In genomic region chr5:150519551-150519950, GRCm38 (mm10) we compare ENCODE assay signal across 11 mouse cellular contexts. TPM values are rescaled to one million over a fixed set of nuclear protein-coding genes. Genes with fewer than 3 reads are reported as not detected.
DNase-seq lines count a peak whose midpoint lies in the region; ATAC-seq and TF ChIP-seq lines count a peak whose summit lies in the region.
"Had no signal": no experiment of that assay in that cellular context is flagged by ENCODE, and none has a peak within 500 bp of the region (broad histone marks: within the 10 kb centered on the region; RNA-seq: fewer than 3 reads in every experiment).

No protein-coding gene starts in this region.

- no peak for DNase-seq in gastrocnemius, adult 2 months
- no peak for DNase-seq in gastrocnemius, postnatal 4 days (ENCODE audit: low spot score in 2 of 2)
- no peak for DNase-seq in midbrain, postnatal 0 days (ENCODE audit: low spot score)
- peak; percentile 43 for DNase-seq in c-Kit-positive CD71-negative TER-119-negative erythroid progenitor cells, embryonic 14.5 days (ENCODE audit: low read depth)
- peak; percentile 34 for DNase-seq in retina, postnatal 1 day
- no peak for DNase-seq in right cerebral cortex, postnatal 14 days
- no peak for DNase-seq in ovary, postnatal 10 days (ENCODE audit: low spot score)
- DNase-seq: cerebellum, postnatal 25 days had no signal

- no peak for ATAC-seq in midbrain, postnatal 0 days (ENCODE audit: low FRiP score)
- ATAC-seq in midbrain, embryonic 15.5 days (replicated peaks) = no peak

- H3K36me3 ChIP-seq in midbrain, postnatal 0 days (ENCODE audit: insufficient read depth, low read length) = no peaks in the 10 kb centered on the region
- no peaks in the 10 kb centered on the region for H3K36me3 ChIP-seq in midbrain, embryonic 15.5 days (replicated peaks)

- no peak overlapping the region for H3K4me3 ChIP-seq in gastrocnemius, adult 2 months
- H3K4me3 ChIP-seq in midbrain, postnatal 0 days (ENCODE audit: low read depth, low read length) = no peak overlapping the region
- H3K4me3 ChIP-seq in midbrain, embryonic 15.5 days = no peak overlapping the region

- intact Hi-C loops in gastrocnemius, adult 2 months (cut with DNase I) = no loop called here

- no peak overlapping the region for H3K27ac ChIP-seq in gastrocnemius, adult 2 months
- no peak overlapping the region for H3K27ac ChIP-seq in midbrain, postnatal 0 days (ENCODE audit: low read depth, low read length)
- H3K27ac ChIP-seq in midbrain, embryonic 15.5 days = no peak overlapping the region

- 91% methylated on average over 1 of the region's 1 CpGs for WGBS in midbrain, postnatal 0 days
- WGBS in midbrain, embryonic 15.5 days = 82% methylated on average over 1 of the region's 1 CpGs

- TF ChIP-seq CTCF in gastrocnemius, adult 2 months (IDR thresholded peaks at IDR 0.05) = peak; percentile 57
- peak; percentile 51 for TF ChIP-seq CTCF in midbrain, postnatal 0 days (IDR thresholded peaks at IDR 0.05)

- H3K4me2 ChIP-seq in midbrain, postnatal 0 days (ENCODE audit: low read depth, low read length, poor library complexity, severe bottlenecking) = no peak overlapping the region
- H3K4me2 ChIP-seq in midbrain, embryonic 15.5 days = no peak overlapping the region

- H3K9me3 ChIP-seq in midbrain, postnatal 0 days (ENCODE audit: low read length) = no peaks in the 10 kb centered on the region
- no peaks in the 10 kb centered on the region for H3K9me3 ChIP-seq in midbrain, embryonic 15.5 days

- H3K27me3 ChIP-seq in midbrain, postnatal 0 days (ENCODE audit: insufficient read depth, low read length) = no peaks in the 10 kb centered on the region
- H3K27me3 ChIP-seq in midbrain, embryonic 15.5 days (replicated peaks) = no peaks in the 10 kb centered on the region

- H3K9ac ChIP-seq in midbrain, postnatal 0 days (replicated peaks; ENCODE audit: low read length, poor library complexity, severe bottlenecking) = no peak overlapping the region
- H3K9ac ChIP-seq in midbrain, embryonic 15.5 days = no peak overlapping the region

- no peaks in the 10 kb centered on the region for H3K4me1 ChIP-seq in midbrain, postnatal 0 days (ENCODE audit: insufficient read depth, low read length)
- H3K4me1 ChIP-seq in midbrain, embryonic 15.5 days = peaks cover 11% of the 10 kb centered on the region

RNA-seq across cellular contexts. Expression of gene Zar1l, which starts 1.6 kb away (rescaled TPM):
- total RNA-seq in gastrocnemius, adult 2 months (2021) = not detected
- total RNA-seq in gastrocnemius, postnatal 4 days (2021) = not detected
- total RNA-seq in midbrain, postnatal 0 days (2014; rRNA removed) = not detected in 2 replicates
- not detected in 2 replicates for polyA plus RNA-seq in midbrain, postnatal 0 days (2015; fragmentation: Nextera tagmentation; extraction: Ambion mirVana)
- polyA plus RNA-seq in midbrain, embryonic 15.5 days (2015; fragmentation: Nextera tagmentation; extraction: Ambion mirVana) = not detected in 2 replicates
- polyA plus RNA-seq: gonadal fat pad, adult 2 months; limb, embryonic 11.5 days had no signal

RNA-seq across cellular contexts. Expression of gene Brca2, which starts 2.9 kb away (rescaled TPM):
- under 1 TPM; 0.61 to 0.95 TPM for total RNA-seq in gastrocnemius, adult 2 months (2021)
- 10 to 100 TPM; 13.8 to 14.4 TPM for total RNA-seq in gastrocnemius, postnatal 4 days (2021)
- total RNA-seq in midbrain, postnatal 0 days (2014; rRNA removed) = 9.4 and 14.0 TPM in 2 replicates
- polyA plus RNA-seq in midbrain, postnatal 0 days (2015; fragmentation: Nextera tagmentation; extraction: Ambion mirVana) = 10.7 and 10.8 TPM in 2 replicates
- polyA plus RNA-seq in midbrain, embryonic 15.5 days (2015; fragmentation: Nextera tagmentation; extraction: Ambion mirVana) = 11.9 and 14.5 TPM in 2 replicates

Comparison
In these comparisons a context has a peak if more than half of its experiments do, and no peak if none do; other contexts are left out.
1. DNase-seq: peak in c-Kit-positive CD71-negative TER-119-negative erythroid progenitor cells, embryonic 14.5 days (single experiment) and retina, postnatal 1 day (single experiment); none in gastrocnemius, adult 2 months (single experiment), gastrocnemius, postnatal 4 days (0 of 2), midbrain, postnatal 0 days (single experiment), right cerebral cortex, postnatal 14 days (single experiment) and ovary, postnatal 10 days (single experiment).